Mouse (Mus musculus): ENCODE data around the gene Scn11a. TPM values are rescaled to one million over a fixed set of nuclear protein-coding genes. Genes with fewer than 3 reads are reported as not detected.

Gene Scn11a
- polyA plus RNA-seq, 1 experiment from 2014 or later, result 0.21 TPM

DNA sequence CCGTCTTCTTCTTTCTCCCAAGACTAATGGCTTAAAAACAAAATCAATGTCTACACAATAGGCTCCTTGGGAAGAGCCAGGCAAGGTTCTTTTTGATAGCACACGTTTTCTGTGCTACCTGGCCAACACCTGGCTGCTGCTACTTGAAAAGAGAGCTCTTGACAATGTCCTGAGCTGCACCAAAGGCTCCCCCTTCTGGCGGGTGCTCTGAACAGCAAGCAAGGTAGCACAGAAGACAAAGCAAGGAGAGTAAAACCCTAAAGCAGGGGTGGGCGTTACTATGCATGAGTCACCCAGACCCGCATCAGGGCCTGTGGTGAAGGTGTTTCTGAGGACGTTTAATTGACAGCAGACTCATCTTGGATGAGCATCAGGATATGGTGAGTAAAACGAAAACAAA is 56.7 kb downstream of the Scn11a start:
- Histone ChIP-seq H3K4me3 (replicated peaks; ENCODE audit: low read length) (no peak overlapping the region), H3K4me1 (replicated peaks; ENCODE audit: control insufficient read depth, insufficient read depth, low read length) (no peaks in the 10 kb centered on the region), H3K9me3 (ENCODE audit: control insufficient read depth, low read length) (no peaks in the 10 kb centered on the region), H3K4me2 (replicated peaks) (no peak overlapping the region), H3K27me3 (ENCODE audit: control insufficient read depth, insufficient read depth, low read length) (no peaks in the 10 kb centered on the region), H3K36me3 (replicated peaks; ENCODE audit: control insufficient read depth, insufficient read depth) (no peaks in the 10 kb centered on the region), H3K27ac (no peak overlapping the region), H3K9ac (no peak overlapping the region)
- 43% methylated on average over 7 of the region's 7 CpGs for WGBS
- no peak for DNase-seq (ENCODE audit: low spot score)
- ATAC-seq (ENCODE audit: low FRiP score), result no peak

DNA sequence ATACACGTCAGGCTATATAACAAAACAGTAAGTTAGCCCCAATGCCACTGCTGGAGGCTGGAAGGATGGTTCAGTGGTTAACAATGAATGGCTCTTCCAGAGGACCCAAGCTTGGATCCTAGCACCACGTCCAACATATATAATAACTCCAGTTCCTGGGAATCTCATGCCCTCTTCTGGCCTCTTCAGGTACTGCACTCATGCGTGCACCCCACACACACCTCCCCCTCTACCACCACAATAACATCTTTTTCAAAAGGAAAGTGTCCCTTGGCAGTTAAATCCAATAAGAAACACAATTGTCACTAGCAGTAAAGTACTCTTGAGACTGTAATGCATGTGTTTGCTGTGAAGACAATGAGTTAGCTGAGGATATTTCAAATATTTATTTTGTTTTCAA is 65.0 kb downstream of the Scn11a start:
- Histone ChIP-seq H3K27me3 (ENCODE audit: control insufficient read depth, insufficient read depth, low read length) (no peaks in the 10 kb centered on the region), H3K36me3 (replicated peaks; ENCODE audit: control insufficient read depth, insufficient read depth) (no peaks in the 10 kb centered on the region), H3K27ac (no peak overlapping the region), H3K4me1 (replicated peaks; ENCODE audit: control insufficient read depth, insufficient read depth, low read length) (no peaks in the 10 kb centered on the region), H3K9me3 (ENCODE audit: control insufficient read depth, low read length) (no peaks in the 10 kb centered on the region), H3K4me2 (replicated peaks) (no peak overlapping the region), H3K9ac (no peak overlapping the region), H3K4me3 (replicated peaks; ENCODE audit: low read length) (no peak overlapping the region)
- WGBS, result 89% methylated on average over 3 of the region's 3 CpGs
- ATAC-seq (ENCODE audit: low FRiP score), result no peak
- no peak for DNase-seq (ENCODE audit: low spot score)

DNA sequence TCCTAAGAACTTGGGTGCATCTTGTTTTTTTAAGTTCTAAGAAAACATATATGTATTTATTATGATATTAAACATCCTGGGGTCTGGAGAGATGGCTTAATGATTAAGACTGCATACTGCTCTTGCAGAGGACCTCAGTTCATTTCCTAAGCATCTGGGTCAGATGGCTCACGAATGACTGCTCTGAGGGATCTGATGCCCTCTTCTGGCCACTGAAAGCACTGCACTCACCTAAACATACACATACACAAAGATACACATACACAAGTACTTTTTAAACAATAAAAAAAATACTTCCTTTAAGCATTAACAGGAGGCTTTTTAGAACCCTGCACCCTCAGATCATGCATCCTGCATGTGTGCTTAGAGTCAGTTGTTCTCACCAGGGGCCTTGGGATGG is 65.8 kb downstream of the Scn11a start:
- H3K4me2 ChIP-seq (replicated peaks), result no peak overlapping the region
- ATAC-seq (ENCODE audit: low FRiP score) (no peak), DNase-seq (ENCODE audit: low spot score) (no peak)
- no peaks in the 10 kb centered on the region for H3K9me3 ChIP-seq (ENCODE audit: control insufficient read depth, low read length)
- no peaks in the 10 kb centered on the region for H3K4me1 ChIP-seq (replicated peaks; ENCODE audit: control insufficient read depth, insufficient read depth, low read length)
- H3K27ac ChIP-seq, result no peak overlapping the region
- 87% methylated on average over 1 of the region's 1 CpGs for WGBS
- H3K27me3 ChIP-seq (ENCODE audit: control insufficient read depth, insufficient read depth, low read length), result no peaks in the 10 kb centered on the region
- H3K9ac ChIP-seq, result no peak overlapping the region
- H3K4me3 ChIP-seq (replicated peaks; ENCODE audit: low read length), result no peak overlapping the region
- H3K36me3 ChIP-seq (replicated peaks; ENCODE audit: control insufficient read depth, insufficient read depth), result no peaks in the 10 kb centered on the region

DNA sequence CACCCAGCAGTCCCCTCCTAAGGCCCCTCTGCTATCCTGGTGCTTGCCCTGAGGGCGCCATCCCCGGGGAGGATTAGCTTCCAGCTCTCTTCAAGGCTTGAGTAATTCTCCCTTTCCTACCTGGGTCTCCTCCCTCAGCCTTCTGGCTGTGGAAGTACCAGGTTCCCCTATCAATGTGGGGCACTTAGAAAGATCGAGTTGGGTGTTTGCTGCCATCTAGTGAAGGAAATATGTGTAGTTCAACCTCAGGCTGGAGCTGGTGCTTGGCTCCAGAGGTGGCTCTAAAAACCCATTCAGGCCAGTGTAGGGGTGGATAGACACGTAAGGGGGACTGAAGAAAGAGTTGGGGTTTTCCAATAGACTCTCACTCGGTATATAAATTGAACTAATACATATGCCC is 73.7 kb downstream of the Scn11a start:
- Histone ChIP-seq H3K27me3 (ENCODE audit: control insufficient read depth, insufficient read depth, low read length) (no peaks in the 10 kb centered on the region), H3K27ac (no peak overlapping the region), H3K9me3 (ENCODE audit: control insufficient read depth, low read length) (0 out of 2 replicates have a peak, but pooled peaks cover 11% of the 10 kb centered on the region), H3K4me2 (replicated peaks) (no peak overlapping the region), H3K4me3 (replicated peaks; ENCODE audit: low read length) (no peak overlapping the region), H3K4me1 (replicated peaks; ENCODE audit: control insufficient read depth, insufficient read depth, low read length) (no peaks in the 10 kb centered on the region), H3K9ac (no peak overlapping the region), H3K36me3 (replicated peaks; ENCODE audit: control insufficient read depth, insufficient read depth) (no peaks in the 10 kb centered on the region)
- ATAC-seq (ENCODE audit: low FRiP score), result peak; percentile 51; the same call in 1 of the 2 replicates
- WGBS, result 18% methylated on average over 5 of the region's 5 CpGs
- DNase-seq (ENCODE audit: low spot score), result peak; percentile 81

DNA sequence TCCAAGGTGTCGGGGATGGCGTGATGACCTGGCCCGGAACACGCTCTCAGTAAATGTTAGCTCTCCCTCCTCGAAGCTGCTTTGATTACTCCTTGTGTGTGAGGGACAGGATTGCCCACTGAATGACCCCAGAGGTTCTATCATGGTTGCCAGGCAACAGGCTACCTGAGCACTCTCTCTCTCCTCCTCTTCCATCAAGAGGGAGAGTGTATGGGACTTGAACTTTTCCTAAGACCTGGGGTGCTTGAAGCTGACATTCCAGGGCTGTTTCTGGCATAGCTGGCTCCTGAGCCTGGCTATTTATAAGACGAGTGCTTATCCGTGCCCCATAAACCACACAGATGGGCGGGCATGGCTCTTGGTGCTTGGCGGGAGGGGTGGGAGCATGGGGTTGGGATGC is 76.1 kb downstream of the Scn11a start:
- WGBS, result 80% methylated on average over 9 of the region's 9 CpGs

DNA sequence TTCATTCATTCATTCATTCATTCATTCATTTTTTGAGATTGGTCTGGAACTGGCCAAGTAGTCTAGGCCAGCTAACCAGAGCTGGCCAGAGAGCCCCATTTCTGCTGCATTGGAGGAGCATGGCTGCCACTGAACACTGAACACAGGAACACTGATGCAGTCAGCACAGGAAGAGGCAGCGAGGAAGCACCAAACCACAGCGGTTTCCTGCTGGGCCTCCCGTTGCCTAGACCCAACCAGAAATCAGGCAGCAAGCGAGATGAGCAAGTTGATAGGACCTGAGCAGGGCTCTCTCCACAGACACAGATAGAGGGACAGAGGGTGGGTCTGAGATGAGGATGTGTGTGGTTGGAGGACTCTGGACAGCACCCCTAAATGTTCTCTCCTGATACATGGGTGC is 81.4 kb downstream of the Scn11a start:
- Histone ChIP-seq H3K4me3 (replicated peaks; ENCODE audit: low read length) (no peak overlapping the region), H3K4me2 (replicated peaks) (no peak overlapping the region), H3K4me1 (replicated peaks; ENCODE audit: control insufficient read depth, insufficient read depth, low read length) (no peaks in the 10 kb centered on the region), H3K9me3 (ENCODE audit: control insufficient read depth, low read length) (0 out of 2 replicates have a peak, but pooled peaks cover 11% of the 10 kb centered on the region), H3K36me3 (replicated peaks; ENCODE audit: control insufficient read depth, insufficient read depth) (no peaks in the 10 kb centered on the region), H3K27ac (no peak overlapping the region), H3K27me3 (ENCODE audit: control insufficient read depth, insufficient read depth, low read length) (no peaks in the 10 kb centered on the region), H3K9ac (no peak overlapping the region)
- no peak for ATAC-seq (ENCODE audit: low FRiP score)
- WGBS, result 92% methylated on average over 4 of the region's 4 CpGs
- DNase-seq (ENCODE audit: low spot score), result no peak

More for the DNA sequence above, 76.1 kb downstream of the Scn11a start:
- Histone ChIP-seq H3K9ac (no peak overlapping the region), H3K36me3 (replicated peaks; ENCODE audit: control insufficient read depth, insufficient read depth) (no peaks in the 10 kb centered on the region), H3K4me3 (replicated peaks; ENCODE audit: low read length) (no peak overlapping the region), H3K4me2 (replicated peaks) (no peak overlapping the region), H3K27ac (no peak overlapping the region), H3K9me3 (ENCODE audit: control insufficient read depth, low read length) (0 out of 2 replicates have a peak, but pooled peaks cover 11% of the 10 kb centered on the region), H3K27me3 (ENCODE audit: control insufficient read depth, insufficient read depth, low read length) (no peaks in the 10 kb centered on the region), H3K4me1 (replicated peaks; ENCODE audit: control insufficient read depth, insufficient read depth, low read length) (no peaks in the 10 kb centered on the region)
- DNase-seq (ENCODE audit: low spot score), result no peak
- ATAC-seq (ENCODE audit: low FRiP score), result no peak

DNA sequence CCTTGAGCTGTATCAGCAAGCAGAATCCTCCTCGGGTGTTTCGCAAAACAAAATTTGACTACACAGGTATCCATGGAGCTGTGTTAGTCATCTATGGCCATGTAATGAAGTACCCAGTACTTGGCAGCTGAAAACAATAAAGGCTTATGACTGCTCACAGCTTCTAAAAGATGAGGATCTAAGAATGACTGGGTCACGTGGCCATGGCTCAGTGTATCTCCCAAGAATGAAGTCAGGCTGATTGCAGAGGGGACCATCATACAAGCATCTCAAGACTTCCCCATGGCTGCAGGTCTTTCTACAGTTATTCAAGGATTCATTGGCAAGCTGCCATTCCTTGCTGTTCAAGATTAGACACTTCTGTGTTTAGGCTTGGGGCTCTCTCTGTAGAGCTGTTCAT is 81.9 kb downstream of the Scn11a start:
- H3K27ac ChIP-seq, result no peak overlapping the region
- H3K9ac ChIP-seq, result no peak overlapping the region
- H3K36me3 ChIP-seq (replicated peaks; ENCODE audit: control insufficient read depth, insufficient read depth), result no peaks in the 10 kb centered on the region
- no peak overlapping the region for H3K4me2 ChIP-seq (replicated peaks)
- DNase-seq (ENCODE audit: low spot score) (no peak), ATAC-seq (ENCODE audit: low FRiP score) (no peak)
- H3K4me3 ChIP-seq (replicated peaks; ENCODE audit: low read length), result no peak overlapping the region
- 88% methylated on average over 3 of the region's 3 CpGs for WGBS
- no peaks in the 10 kb centered on the region for H3K27me3 ChIP-seq (ENCODE audit: control insufficient read depth, insufficient read depth, low read length)
- H3K4me1 ChIP-seq (replicated peaks; ENCODE audit: control insufficient read depth, insufficient read depth, low read length), result no peaks in the 10 kb centered on the region
- H3K9me3 ChIP-seq (ENCODE audit: control insufficient read depth, low read length), result 0 out of 2 replicates have a peak, but pooled peaks cover 11% of the 10 kb centered on the region

DNA sequence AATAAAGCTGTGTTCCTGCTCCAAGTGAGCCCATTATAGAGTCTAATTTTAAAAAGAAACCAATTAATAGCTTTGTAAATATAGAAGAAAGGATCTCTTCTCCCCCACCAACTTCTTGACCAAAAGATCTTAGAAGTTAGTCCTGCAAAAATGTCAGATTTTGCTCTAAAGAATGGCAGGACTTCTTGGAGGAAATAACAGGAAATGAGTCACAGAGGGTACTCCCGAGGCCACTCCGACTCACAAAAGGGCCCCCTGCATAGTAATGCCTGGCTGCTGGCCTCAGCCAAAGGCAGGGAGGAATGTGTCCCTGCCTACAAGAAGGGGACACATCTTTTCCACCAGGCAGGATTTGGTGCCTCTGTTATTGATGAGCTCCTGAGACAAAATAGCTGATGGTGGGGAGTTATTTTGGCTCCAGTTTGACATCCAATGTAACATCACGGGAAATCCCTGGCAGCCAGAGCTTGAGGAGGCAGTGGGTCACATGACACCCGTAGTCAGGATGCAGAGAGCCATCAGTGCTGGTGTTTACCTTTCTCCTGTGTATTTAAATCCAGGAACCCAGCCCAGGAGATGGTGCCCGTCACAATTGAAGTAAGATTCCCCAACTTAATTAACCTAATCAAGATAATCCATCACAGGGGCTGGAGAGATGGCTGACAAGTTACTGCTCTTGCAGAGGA is 84.0 kb downstream of the Scn11a start:
- H3K9me3 ChIP-seq (ENCODE audit: control insufficient read depth, low read length), result no peaks in the 10 kb centered on the region
- no peaks in the 10 kb centered on the region for H3K4me1 ChIP-seq (replicated peaks; ENCODE audit: control insufficient read depth, insufficient read depth, low read length)
- no peaks in the 10 kb centered on the region for H3K27me3 ChIP-seq (ENCODE audit: control insufficient read depth, insufficient read depth, low read length)
- H3K4me2 ChIP-seq (replicated peaks), result no peak overlapping the region
- no peak overlapping the region for H3K9ac ChIP-seq
- no peak overlapping the region for H3K4me3 ChIP-seq (replicated peaks; ENCODE audit: low read length)
- ATAC-seq (ENCODE audit: low FRiP score) (no peak), DNase-seq (ENCODE audit: low spot score) (no peak)
- H3K27ac ChIP-seq, result no peak overlapping the region
- no peaks in the 10 kb centered on the region for H3K36me3 ChIP-seq (replicated peaks; ENCODE audit: control insufficient read depth, insufficient read depth)
- 53% methylated on average over 5 of the region's 5 CpGs for WGBS

DNA sequence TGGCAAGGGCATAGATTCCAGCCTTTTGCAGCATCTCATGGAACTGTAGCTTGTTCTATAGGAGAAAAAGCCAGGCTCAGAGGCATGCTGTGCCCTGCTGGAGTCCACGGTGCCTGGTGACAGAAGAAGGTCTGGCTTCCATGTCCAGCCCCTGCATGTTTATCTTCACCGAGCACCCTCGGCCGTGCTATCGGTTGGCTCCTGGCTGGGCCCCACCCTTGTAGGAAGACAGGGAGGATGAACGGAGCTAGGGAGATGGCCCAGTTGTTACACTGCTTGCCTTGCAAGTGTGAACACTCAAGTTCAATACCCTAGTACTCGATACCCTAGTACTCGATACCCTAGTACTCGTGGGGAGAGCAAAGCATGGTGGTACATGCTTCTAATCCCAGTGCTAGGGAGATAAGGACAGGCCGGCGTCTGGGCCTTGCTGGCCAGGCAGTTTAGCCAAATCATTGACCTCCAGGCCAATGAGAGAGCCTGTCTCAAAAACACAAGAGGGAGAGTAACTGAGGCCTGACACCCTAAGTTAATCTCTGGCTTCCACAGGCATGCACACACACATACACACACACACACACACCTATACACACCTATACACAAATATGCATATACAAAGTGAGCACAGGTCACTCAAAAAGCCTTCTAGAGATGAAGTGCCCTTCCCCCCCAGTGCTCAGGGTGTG is 96.7 kb downstream of the Scn11a start:
- Histone ChIP-seq H3K27me3 (ENCODE audit: control insufficient read depth, insufficient read depth, low read length) (no peaks in the 10 kb centered on the region), H3K9ac (no peak overlapping the region), H3K27ac (no peak overlapping the region), H3K4me2 (replicated peaks) (no peak overlapping the region), H3K36me3 (replicated peaks; ENCODE audit: control insufficient read depth, insufficient read depth) (no peaks in the 10 kb centered on the region), H3K4me1 (replicated peaks; ENCODE audit: control insufficient read depth, insufficient read depth, low read length) (0 out of 2 replicates have a peak, but pooled peaks cover 6% of the 10 kb centered on the region), H3K4me3 (replicated peaks; ENCODE audit: low read length) (no peak overlapping the region), H3K9me3 (ENCODE audit: control insufficient read depth, low read length) (no peaks in the 10 kb centered on the region)
- whole genome bisulfite sequencing, result 92% methylated on average over 11 of the region's 11 CpGs
- ATAC-seq (ENCODE audit: low FRiP score) (no peak), DNase-seq (ENCODE audit: low spot score) (no peak)
